In the genomic region with DNA sequence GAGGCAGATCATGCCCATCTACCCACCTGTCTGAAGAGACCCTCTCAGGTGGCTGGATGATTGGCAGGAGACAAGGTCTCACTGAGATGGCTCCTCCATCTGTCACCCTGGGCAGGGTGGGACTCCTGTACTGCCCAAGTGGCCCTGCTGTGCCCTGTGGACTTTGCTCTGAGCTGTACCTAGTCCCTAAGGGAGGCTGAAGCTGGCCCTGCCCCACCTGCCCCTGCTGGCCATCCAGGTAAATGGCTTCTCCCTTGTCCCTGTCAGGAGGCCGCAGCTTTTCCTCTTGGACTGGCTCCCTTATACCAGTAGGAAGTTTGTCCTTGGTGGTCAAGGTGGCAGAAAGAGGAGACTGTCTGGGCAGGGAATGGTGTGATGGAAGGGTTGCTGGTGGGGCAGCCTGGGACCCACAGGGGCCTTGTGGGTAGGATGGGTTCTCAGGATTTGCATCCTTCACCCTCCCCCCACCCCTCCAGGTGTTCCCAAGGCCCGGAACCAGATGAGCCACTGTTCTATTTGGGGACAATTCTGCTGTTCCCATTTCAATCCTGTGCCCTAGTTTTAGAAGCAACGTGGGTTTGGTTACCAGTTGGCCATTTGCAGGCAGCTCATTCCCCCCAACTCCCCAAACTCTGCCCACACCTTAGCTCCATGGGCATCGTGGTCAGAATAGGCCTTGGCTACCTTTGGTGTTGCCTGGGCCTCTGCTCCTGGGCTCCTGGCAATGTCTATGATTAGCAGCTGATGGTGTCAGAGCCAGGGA, we compare ENCODE assay signal across 12 mouse cellular contexts. TPM values are rescaled to one million over a fixed set of nuclear protein-coding genes. Genes with fewer than 3 reads are reported as not detected.
DNase-seq lines count a peak whose midpoint lies in the region; ATAC-seq and TF ChIP-seq lines count a peak whose summit lies in the region.
"Had no signal": no experiment of that assay in that cellular context is flagged by ENCODE, and none has a peak within 500 bp of the region (broad histone marks: within the 10 kb centered on the region; RNA-seq: fewer than 3 reads in every experiment).

No protein-coding gene starts in this region.

- WGBS in lung, postnatal 0 days, result 58% methylated on average over 4 of the region's 4 CpGs
- WGBS in hindbrain, embryonic 15.5 days, result 80% methylated on average over 4 of the region's 4 CpGs
- WGBS in limb, embryonic 12.5 days, result 71% methylated on average over 4 of the region's 4 CpGs

- TF ChIP-seq EP300 in lung, postnatal 0 days (IDR thresholded peaks at IDR 0.05), result no peak

- H3K9ac ChIP-seq in lung, postnatal 0 days (replicated peaks; ENCODE audit: low read depth), result no peak overlapping the region
- H3K9ac ChIP-seq in hindbrain, embryonic 15.5 days, result no peak overlapping the region
- H3K9ac ChIP-seq in limb, embryonic 12.5 days (replicated peaks), result 0 out of 2 replicates have a peak overlapping the region, but pooled peaks have one; percentile 12
- H3K9ac ChIP-seq: heart, embryonic 15.5 days had no signal

- peak; percentile 58 for ATAC-seq in frontal cortex, adult (ENCODE audit: low TSS enrichment)
- no peak for ATAC-seq in lung, postnatal 0 days
- no peak for ATAC-seq in hindbrain, embryonic 15.5 days (ENCODE audit: low FRiP score, low read depth)
- ATAC-seq in limb, embryonic 12.5 days (ENCODE audit: insufficient number of reproducible peaks, insufficient read depth, low FRiP score, low TSS enrichment, low read depth), result no peak
- no peak for ATAC-seq in megakaryocyte-erythroid progenitor cell, adult 5-6 weeks (replicated peaks; ENCODE audit: low FRiP score, low TSS enrichment, poor library complexity, severe bottlenecking)

- TF ChIP-seq CTCF in lung, postnatal 0 days (IDR thresholded peaks at IDR 0.05), result peak; percentile 44

- peaks cover 18% of the 10 kb centered on the region; the same call in 1 of the 2 replicates for H3K4me1 ChIP-seq in lung, postnatal 0 days (ENCODE audit: insufficient read depth, low read depth, low read length)
- H3K4me1 ChIP-seq in hindbrain, embryonic 15.5 days (replicated peaks), result peaks cover 88% of the 10 kb centered on the region
- H3K4me1 ChIP-seq in limb, embryonic 12.5 days (replicated peaks), result peaks cover 77% of the 10 kb centered on the region

- no peaks in the 10 kb centered on the region for H3K9me3 ChIP-seq in lung, postnatal 0 days (ENCODE audit: low read length)
- H3K9me3 ChIP-seq in hindbrain, embryonic 15.5 days, result no peaks in the 10 kb centered on the region
- no peaks in the 10 kb centered on the region for H3K9me3 ChIP-seq in limb, embryonic 12.5 days
- H3K9me3 ChIP-seq: heart, embryonic 15.5 days had no signal

- no peak overlapping the region for H3K4me2 ChIP-seq in lung, postnatal 0 days (replicated peaks; ENCODE audit: low read depth, low read length)
- H3K4me2 ChIP-seq in hindbrain, embryonic 15.5 days, result no peak overlapping the region
- no peak overlapping the region for H3K4me2 ChIP-seq in limb, embryonic 12.5 days
- H3K4me2 ChIP-seq: heart, embryonic 15.5 days had no signal

- H3K4me3 ChIP-seq in lung, postnatal 0 days (ENCODE audit: low read depth, low read length), result no peak overlapping the region
- no peak overlapping the region for H3K4me3 ChIP-seq in hindbrain, embryonic 15.5 days
- no peak overlapping the region for H3K4me3 ChIP-seq in limb, embryonic 12.5 days (replicated peaks)
- H3K4me3 ChIP-seq: gastrocnemius, adult 2 months; heart, embryonic 15.5 days had no signal

- no peak for DNase-seq in frontal cortex, postnatal 10 days (ENCODE audit: low spot score in 2 of 2)
- no peak for DNase-seq in lung, postnatal 0 days (ENCODE audit: low spot score)
- DNase-seq in lung, adult 18-20 months, result no peak
- DNase-seq in c-Kit-positive CD71-positive TER-119-positive erythroid progenitor cells, embryonic 14.5 days (ENCODE audit: low spot score), result no peak
- DNase-seq: adrenal gland, adult 8-10 months; cerebellum, adult 11-12 months; gastrocnemius, adult 2 months had no signal

- H3K27me3 ChIP-seq in lung, postnatal 0 days (replicated peaks; ENCODE audit: insufficient read depth, low read length), result no peaks in the 10 kb centered on the region
- H3K27me3 ChIP-seq in hindbrain, embryonic 15.5 days, result no peaks in the 10 kb centered on the region
- no peaks in the 10 kb centered on the region for H3K27me3 ChIP-seq in limb, embryonic 12.5 days
- H3K27me3 ChIP-seq: heart, embryonic 15.5 days had no signal

- 0 out of 2 replicates have a peak, but pooled peaks cover 3% of the 10 kb centered on the region for H3K36me3 ChIP-seq in lung, postnatal 0 days (ENCODE audit: insufficient read depth, low read length)
- no peaks in the 10 kb centered on the region for H3K36me3 ChIP-seq in hindbrain, embryonic 15.5 days
- peaks cover 75% of the 10 kb centered on the region for H3K36me3 ChIP-seq in limb, embryonic 12.5 days
- H3K36me3 ChIP-seq: heart, embryonic 15.5 days had no signal

- no peak overlapping the region for H3K27ac ChIP-seq in lung, postnatal 0 days (ENCODE audit: low read length)
- 0 out of 2 replicates have a peak overlapping the region, but pooled peaks have one; percentile 69 for H3K27ac ChIP-seq in hindbrain, embryonic 15.5 days (replicated peaks)
- 0 out of 2 replicates have a peak overlapping the region, but pooled peaks have one; percentile 23 for H3K27ac ChIP-seq in limb, embryonic 12.5 days
- H3K27ac ChIP-seq: gastrocnemius, adult 2 months had no signal

RNA-seq across cellular contexts. Expression of gene Src, which starts 12.6 kb away (rescaled TPM):
- 16.4 and 18.2 TPM in 2 replicates for polyA plus RNA-seq in lung, postnatal 0 days (2015; fragmentation: Nextera tagmentation; extraction: Ambion mirVana)
- polyA plus RNA-seq in hindbrain, embryonic 15.5 days (2015; fragmentation: Nextera tagmentation; extraction: Ambion mirVana), result 34.4 and 38.4 TPM in 2 replicates
- polyA plus RNA-seq in limb, embryonic 12.5 days (2016; fragmentation: Nextera tagmentation; extraction: Ambion mirVana), result 30.3 and 35.3 TPM in 2 replicates
- total RNA-seq in megakaryocyte-erythroid progenitor cell, adult 5-6 weeks (2014; fragmentation: Nextera tagmentation), result 0.42 TPM in 1 of 2 replicates, not detected in the other
- total RNA-seq in megakaryocyte-erythroid progenitor cell, adult 5-6 weeks (2017), result 0.75 and 1.3 TPM in 2 replicates
